Mouse (Mus musculus) limb, embryonic 11.5 days (tissue): ENCODE measurements around the gene Flot1. TPM values are rescaled to one million over a fixed set of nuclear protein-coding genes. Genes with fewer than 3 reads are reported as not detected.

Source experiments
- ATAC-seq: fragments of 200-750 bp; cut with Nextera tagmentation; 2 replicates; pipeline ENCODE4 v1.8.0; 2017; ENCODE audit warnings: low read depth; ENCODE audit not compliant: insufficient number of reproducible peaks, low FRiP score, low TSS enrichment
- DNase-seq: peaks from one replicate; pipeline ENCODE4 v3.0.0-alpha.2; 2015; ENCODE audit warnings: low spot score
- H3K27ac ChIP-seq: fragments of 300-500 bp; sonication (generic); replicated peaks from 2 replicates; pipeline ENCODE4 v1.5.1; 2014; ENCODE audit warnings: low read depth, mild to moderate bottlenecking, low read length
- H3K27me3 ChIP-seq: fragments of 300-500 bp; sonication (generic); 2 replicates; pipeline ENCODE4 v1.6.1; 2014; ENCODE audit warnings: mild to moderate bottlenecking, low read length, mixed read lengths; ENCODE audit not compliant: control insufficient read depth, insufficient read depth
- H3K36me3 ChIP-seq: fragments of 300-500 bp; sonication (generic); 2 replicates; pipeline ENCODE4 v1.6.1; 2014; ENCODE audit warnings: mild to moderate bottlenecking, low read length, moderate library complexity, mixed read lengths; ENCODE audit not compliant: control insufficient read depth, insufficient read depth
- H3K4me1 ChIP-seq: fragments of 300-500 bp; sonication (generic); 2 replicates; pipeline ENCODE4 v1.6.1; 2014; ENCODE audit warnings: low read length, mixed read lengths; ENCODE audit not compliant: control insufficient read depth, insufficient read depth
- H3K4me2 ChIP-seq: fragments of 300-500 bp; sonication (generic); 2 replicates; pipeline ENCODE4 v1.6.1; 2014; ENCODE audit warnings: low read depth, mild to moderate bottlenecking, moderate library complexity; ENCODE audit not compliant: severe bottlenecking
- H3K4me3 ChIP-seq: fragments of 300-500 bp; sonication (generic); 2 replicates; pipeline ENCODE4 v1.5.1; 2014; ENCODE audit warnings: low read depth, low read length
- H3K9ac ChIP-seq: fragments of 300-500 bp; sonication (generic); 2 replicates; pipeline ENCODE4 v1.6.1; 2014; ENCODE audit warnings: mild to moderate bottlenecking, low read length
- H3K9me3 ChIP-seq: fragments of 300-500 bp; sonication (generic); 2 replicates; pipeline ENCODE4 v1.6.1; 2016; ENCODE audit warnings: low read length; ENCODE audit not compliant: control insufficient read depth
- WGBS: fragments of 180-500 bp; shearing (Covaris S2); extraction: QIAGEN DNeasy Blood & Tissue Kit; methylation state at CpG from one replicate; pipeline ENCODE4 v1.1.7; 2014; 5-methylcytosine and 5-hydroxymethylcytosine counted together
- polyA plus RNA-seq: library from polyadenylated mRNA; unstranded; fragments of >200 nt; fragmentation: Nextera tagmentation; extraction: Ambion mirVana; gene quantifications from 2 replicates; pipeline ENCODE4 v1.2.1, GENCODE M21; 2014

Flot1 gene
- polyA plus RNA-seq, 1 experiment from 2014 or later: 47.8 TPM

- DNase-seq: no peak
- no peak overlapping the region for H3K9ac ChIP-seq
- H3K36me3 ChIP-seq: no peaks in the 10 kb centered on the region
- no peak overlapping the region for H3K4me3 ChIP-seq
- H3K27ac ChIP-seq: no peak overlapping the region
- no peak for ATAC-seq
- no peaks in the 10 kb centered on the region for H3K27me3 ChIP-seq
- H3K4me2 ChIP-seq: no peak overlapping the region
- peaks cover 8% of the 10 kb centered on the region; the same call in 1 of the 2 replicates for H3K4me1 ChIP-seq
- H3K9me3 ChIP-seq: no peaks in the 10 kb centered on the region
- 79% methylated on average over 7 of the region's 7 CpGs for WGBS
Measured at GRCm38 (mm10) chr17:35813653-35814052, 9.4 kb upstream of the Flot1 start.

DNA sequence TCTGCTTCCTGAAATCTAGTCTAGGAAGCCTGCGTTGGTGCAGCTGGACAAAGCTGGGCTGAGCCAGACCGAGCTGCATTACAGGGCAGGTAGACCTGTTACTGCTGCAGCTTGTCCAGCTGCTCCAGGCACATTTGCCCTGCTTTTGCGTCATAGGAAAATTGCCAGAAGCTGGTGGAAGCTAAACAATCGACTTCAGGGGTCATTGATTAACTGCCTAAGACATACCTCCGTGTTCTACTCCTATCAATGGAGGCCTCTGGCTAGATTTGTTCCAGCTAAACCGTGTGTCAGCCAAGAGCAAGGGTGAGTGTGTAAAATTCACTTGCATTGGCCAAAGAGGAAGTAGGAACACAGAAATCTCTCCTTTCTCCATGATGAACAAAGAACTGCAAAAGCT lies 8.4 kb upstream of the Flot1 start:
- H3K36me3 ChIP-seq: no peaks in the 10 kb centered on the region
- DNase-seq (no peak), ATAC-seq (no peak)
- H3K9me3 ChIP-seq: no peaks in the 10 kb centered on the region
- H3K27ac ChIP-seq: no peak overlapping the region
- H3K9ac ChIP-seq: no peak overlapping the region
- 0 out of 2 replicates have a peak, but pooled peaks cover 2% of the 10 kb centered on the region for H3K27me3 ChIP-seq
- 65% methylated on average over 6 of the region's 6 CpGs for WGBS
- peaks cover 8% of the 10 kb centered on the region; the same call in 1 of the 2 replicates for H3K4me1 ChIP-seq
- H3K4me2 ChIP-seq: no peak overlapping the region
- H3K4me3 ChIP-seq: no peak overlapping the region

DNA sequence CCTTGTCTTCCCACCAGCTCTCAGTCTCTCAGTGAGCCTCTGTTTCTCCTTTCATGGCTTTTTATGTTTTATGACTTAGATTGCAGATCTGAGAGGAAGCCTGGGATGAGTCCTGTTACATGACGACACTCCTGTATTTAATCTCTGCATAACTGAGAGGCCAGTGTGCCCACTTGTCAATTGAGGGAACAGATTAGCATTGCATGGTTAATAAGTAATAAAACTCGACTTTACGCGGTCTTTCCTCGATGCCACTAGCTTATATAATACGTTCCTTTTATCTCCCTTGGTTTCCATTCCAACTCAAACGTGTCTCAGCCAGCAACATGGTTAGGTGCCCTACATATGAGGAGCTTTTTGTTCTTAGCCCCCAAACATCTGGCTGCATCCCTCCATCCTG lies 7.2 kb upstream of the Flot1 start:
- ATAC-seq (no peak), DNase-seq (no peak)
- Histone ChIP-seq H3K9ac (no peak overlapping the region), H3K27ac (no peak overlapping the region), H3K4me2 (no peak overlapping the region), H3K4me3 (no peak overlapping the region), H3K4me1 (peaks cover 8% of the 10 kb centered on the region; the same call in 1 of the 2 replicates), H3K9me3 (no peaks in the 10 kb centered on the region), H3K27me3 (0 out of 2 replicates have a peak, but pooled peaks cover 2% of the 10 kb centered on the region), H3K36me3 (no peaks in the 10 kb centered on the region)
- 61% methylated on average over 7 of the region's 7 CpGs for WGBS

DNA sequence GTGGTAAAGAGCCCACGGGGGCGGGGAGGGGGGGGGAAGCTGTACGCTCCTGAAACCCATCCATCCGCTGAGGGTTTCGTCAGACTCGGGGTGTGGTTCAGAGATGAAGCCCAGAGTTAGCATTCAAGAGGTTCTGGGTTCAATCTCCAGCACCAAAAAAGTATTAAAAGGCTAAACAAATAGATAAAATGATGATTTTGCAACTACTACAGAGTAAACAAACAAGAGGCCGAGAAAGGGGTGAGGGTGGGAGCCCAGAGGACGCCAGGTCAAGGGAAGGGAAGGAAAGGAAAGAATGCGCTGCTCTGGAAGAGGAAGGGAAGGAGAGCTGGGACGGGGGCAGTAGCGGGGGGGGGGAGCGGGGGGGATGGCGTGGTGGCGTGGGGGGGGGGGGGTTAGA lies 6.3 kb upstream of the Flot1 start:
- H3K27me3 ChIP-seq: 0 out of 2 replicates have a peak, but pooled peaks cover 2% of the 10 kb centered on the region
- H3K9ac ChIP-seq: no peak overlapping the region
- DNase-seq (no peak), ATAC-seq (no peak)
- peaks cover 8% of the 10 kb centered on the region; the same call in 1 of the 2 replicates for H3K4me1 ChIP-seq
- H3K4me2 ChIP-seq: no peak overlapping the region
- WGBS: 47% methylated on average over 11 of the region's 14 CpGs
- no peak overlapping the region for H3K4me3 ChIP-seq
- H3K36me3 ChIP-seq: no peaks in the 10 kb centered on the region
- H3K27ac ChIP-seq: no peak overlapping the region
- no peaks in the 10 kb centered on the region for H3K9me3 ChIP-seq

DNA sequence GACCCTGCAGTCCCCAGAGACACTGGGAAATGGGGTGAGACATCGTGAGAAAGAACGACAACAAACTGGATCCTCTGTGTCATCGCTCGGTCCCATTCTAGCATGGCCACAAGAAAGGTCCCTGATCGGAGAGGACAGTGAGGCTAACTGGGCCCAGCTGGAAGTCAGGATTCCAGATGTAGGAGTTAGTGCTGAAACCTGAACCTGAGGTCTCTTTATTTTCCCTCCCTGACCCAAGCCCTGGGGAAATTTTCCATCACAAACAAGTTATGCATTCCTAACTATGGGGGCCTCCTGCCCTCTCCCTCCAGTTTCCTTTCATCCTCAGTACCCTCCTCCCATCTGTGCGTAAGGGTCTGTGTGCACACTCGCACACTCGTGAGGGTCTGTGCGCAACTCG lies 5.8 kb upstream of the Flot1 start:
- Histone ChIP-seq H3K4me1 (peaks cover 8% of the 10 kb centered on the region; the same call in 1 of the 2 replicates), H3K9me3 (no peaks in the 10 kb centered on the region), H3K9ac (0 out of 2 replicates have a peak overlapping the region, but pooled peaks have one; percentile 30), H3K27ac (0 out of 2 replicates have a peak overlapping the region, but pooled peaks have one; percentile 30), H3K4me3 (no peak overlapping the region), H3K4me2 (peak overlapping the region; percentile 17; the same call in 1 of the 2 replicates), H3K27me3 (0 out of 2 replicates have a peak, but pooled peaks cover 2% of the 10 kb centered on the region), H3K36me3 (no peaks in the 10 kb centered on the region)
- DNase-seq (peak; percentile 46), ATAC-seq (no peak)
- WGBS: 41% methylated on average over 10 of the region's 10 CpGs

GRCm38 (mm10) chr17:35820111-35820510 lies 2.9 kb upstream of the Flot1 start:
- ATAC-seq (no peak), DNase-seq (no peak)
- Histone ChIP-seq H3K27me3 (0 out of 2 replicates have a peak, but pooled peaks cover 2% of the 10 kb centered on the region), H3K4me3 (no peak overlapping the region), H3K9me3 (no peaks in the 10 kb centered on the region), H3K36me3 (no peaks in the 10 kb centered on the region), H3K9ac (no peak overlapping the region), H3K4me1 (peaks cover 14% of the 10 kb centered on the region; the same call in 1 of the 2 replicates), H3K4me2 (no peak overlapping the region), H3K27ac (no peak overlapping the region)
- WGBS: 84% methylated on average over 5 of the region's 5 CpGs

DNA sequence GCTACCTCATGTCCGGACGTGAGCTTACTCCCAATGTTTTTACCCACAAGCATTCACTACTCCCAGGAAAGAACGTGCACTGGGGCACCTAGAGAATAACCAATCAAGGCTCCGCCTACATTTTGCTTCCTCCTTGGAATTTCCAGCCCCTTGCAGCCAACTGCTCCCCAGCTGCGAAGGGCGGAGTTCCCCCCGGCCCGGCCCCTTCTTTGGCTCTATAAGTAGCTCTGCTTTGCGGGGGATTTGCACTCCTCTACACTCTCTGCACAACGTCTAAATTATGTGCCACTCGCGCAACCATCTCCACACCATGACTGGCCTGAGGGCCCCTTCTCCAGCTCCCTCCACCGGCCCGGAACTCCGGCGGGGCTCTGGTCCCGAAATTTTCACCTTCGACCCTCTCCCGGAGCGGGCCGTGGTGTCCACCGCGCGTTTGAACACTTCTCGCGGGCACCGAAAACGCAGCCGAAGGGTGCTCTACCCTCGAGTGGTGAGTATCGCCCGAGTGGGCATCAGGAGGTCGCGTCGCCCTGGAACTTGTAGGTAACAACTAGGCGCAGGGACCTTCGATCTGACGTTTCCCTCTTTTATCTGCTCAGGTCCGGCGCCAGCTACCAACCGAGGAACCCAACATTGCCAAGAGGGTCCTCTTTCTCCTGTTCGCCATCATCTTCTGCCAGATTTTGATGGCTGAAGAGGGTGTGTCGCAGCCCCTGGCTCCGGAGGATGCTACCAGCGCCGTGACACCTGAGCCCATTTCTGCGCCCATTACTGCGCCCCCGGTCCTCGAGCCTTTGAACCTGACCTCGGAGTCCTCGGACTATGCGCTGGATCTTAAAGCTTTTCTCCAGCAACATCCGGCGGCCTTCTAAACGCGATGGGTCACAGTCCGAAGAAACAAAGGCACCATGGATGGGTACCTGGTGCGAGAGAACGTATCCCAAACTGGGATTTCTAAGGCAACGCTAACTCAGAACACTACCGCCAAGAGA lies 1.3 kb upstream of the Flot1 start, which contains the start of gene Ier3:
Gene Ier3, plus strand, starts transcription at position 246 of the 992 bp plus-strand sequence.
- WGBS: under 1% methylated on average over 62 of the region's 62 CpGs
- H3K4me1 ChIP-seq: peaks cover 14% of the 10 kb centered on the region; the same call in 1 of the 2 replicates

DNA sequence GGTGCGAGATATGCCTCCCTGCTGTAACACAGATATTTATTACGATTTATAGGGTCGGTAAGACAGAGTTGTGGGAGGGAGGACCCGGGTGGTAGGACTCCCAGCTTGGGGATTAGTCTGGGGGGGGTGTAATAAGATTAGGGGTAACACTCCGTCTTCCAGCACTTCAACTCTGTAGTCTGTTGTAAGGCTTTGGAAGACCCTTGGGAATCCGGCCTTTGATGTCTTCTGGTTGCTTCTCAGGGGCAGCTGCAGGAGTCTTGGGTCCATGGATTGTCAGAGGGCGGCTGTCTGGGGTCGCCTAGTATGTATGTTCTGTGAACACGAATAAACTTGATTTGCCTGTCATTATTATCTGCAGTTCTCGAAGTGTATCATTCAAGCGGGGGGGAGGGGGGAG lies 466 bp upstream of the Flot1 start:
- DNase-seq (no peak), ATAC-seq (peak; percentile 0; the same call in 1 of the 2 replicates)
- Histone ChIP-seq H3K4me2 (peak overlapping the region; percentile 92), H3K27me3 (0 out of 2 replicates have a peak, but pooled peaks cover 2% of the 10 kb centered on the region), H3K36me3 (peaks cover 11% of the 10 kb centered on the region; the same call in 1 of the 2 replicates), H3K27ac (no peak overlapping the region), H3K9ac (peak overlapping the region; percentile 50), H3K4me3 (peak overlapping the region; percentile 66), H3K4me1 (peaks cover 7% of the 10 kb centered on the region; the same call in 1 of the 2 replicates), H3K9me3 (no peaks in the 10 kb centered on the region)
- WGBS: 2% methylated on average over 11 of the region's 11 CpGs

More for the DNA sequence above, 1.3 kb upstream of the Flot1 start, which contains the start of gene Ier3:
- H3K9ac ChIP-seq: peak within 1 kb of the TSS; percentile 50
- H3K9me3 ChIP-seq: no peaks in the 10 kb centered on the region
- H3K27ac ChIP-seq: no peak within 1 kb of the TSS
- 0 out of 2 replicates have a peak, but pooled peaks cover 2% of the 10 kb centered on the region for H3K27me3 ChIP-seq
- ATAC-seq: no peak
- DNase-seq: peak; percentile 83
- H3K4me3 ChIP-seq: peak within 1 kb of the TSS; percentile 66
- peak within 1 kb of the TSS; percentile 92 for H3K4me2 ChIP-seq
- H3K36me3 ChIP-seq: peaks cover 6% of the 10 kb centered on the region; the same call in 1 of the 2 replicates
